Mouse (Mus musculus) heart, embryonic 11.5 days (tissue): ENCODE measurements around the gene Ubox5. TPM values are rescaled to one million over a fixed set of nuclear protein-coding genes. Genes with fewer than 3 reads are reported as not detected.

ENCODE experiments used
- ATAC-seq: fragments of 200-750 bp; cut with Nextera tagmentation; replicated peaks from 2 replicates; pipeline ENCODE4 v1.8.0; 2017; ENCODE audit warnings: moderate library complexity; ENCODE audit not compliant: insufficient number of reproducible peaks, low FRiP score, low TSS enrichment
- H3K27ac ChIP-seq: fragments of 300-500 bp; sonication (generic); 2 replicates; pipeline ENCODE4 v1.5.1; 2014; ENCODE audit warnings: mild to moderate bottlenecking, low read depth, low read length
- H3K27me3 ChIP-seq: fragments of 300-500 bp; sonication (generic); 2 replicates; pipeline ENCODE4 v1.6.1; 2014; ENCODE audit warnings: mild to moderate bottlenecking, low read length, mixed read lengths; ENCODE audit not compliant: control insufficient read depth, insufficient read depth
- H3K36me3 ChIP-seq: fragments of 300-500 bp; sonication (generic); 2 replicates; pipeline ENCODE4 v1.6.1; 2014; ENCODE audit warnings: mild to moderate bottlenecking, low read length, moderate library complexity, mixed read lengths; ENCODE audit not compliant: control insufficient read depth, insufficient read depth
- H3K4me1 ChIP-seq: fragments of 300-500 bp; sonication (generic); 2 replicates; pipeline ENCODE4 v1.6.1; 2014; ENCODE audit warnings: low read length; ENCODE audit not compliant: control insufficient read depth, insufficient read depth
- H3K4me2 ChIP-seq: fragments of 300-500 bp; sonication (generic); 2 replicates; pipeline ENCODE4 v1.6.1; 2014; ENCODE audit warnings: mild to moderate bottlenecking, moderate library complexity
- H3K4me3 ChIP-seq: fragments of 300-500 bp; sonication (generic); 2 replicates; pipeline ENCODE4 v1.5.1; 2014; ENCODE audit warnings: low read depth, low read length
- H3K9ac ChIP-seq: fragments of 300-500 bp; sonication (generic); 2 replicates; pipeline ENCODE4 v1.6.1; 2014; ENCODE audit warnings: mild to moderate bottlenecking, low read depth, low read length, moderate library complexity
- H3K9me3 ChIP-seq: fragments of 300-500 bp; sonication (generic); replicated peaks from 2 replicates; pipeline ENCODE4 v1.6.1; 2016; ENCODE audit warnings: low read length; ENCODE audit not compliant: control insufficient read depth
- WGBS: fragments of 180-500 bp; shearing (Covaris S2); extraction: QIAGEN DNeasy Blood & Tissue Kit; methylation state at CpG from one replicate; pipeline ENCODE4 v1.1.7; 2014; ENCODE audit not compliant: insufficient replicate concordance; 5-methylcytosine and 5-hydroxymethylcytosine counted together
- polyA plus RNA-seq: library from polyadenylated mRNA; unstranded; fragments of >200 nt; fragmentation: Nextera tagmentation; extraction: Ambion mirVana; gene quantifications from 2 replicates; pipeline ENCODE4 v1.2.1, GENCODE M21; 2014

Ubox5 gene
- polyA plus RNA-seq, 1 experiment from 2014 or later, result 10.4 TPM

- Histone ChIP-seq H3K4me1 (peaks cover 5% of the 10 kb centered on the region; the same call in 1 of the 2 replicates), H3K9ac (peak overlapping the region; percentile 88), H3K4me3 (peak overlapping the region; percentile 94), H3K9me3 (no peaks in the 10 kb centered on the region), H3K4me2 (peak overlapping the region; percentile 76), H3K27ac (peak overlapping the region; percentile 62), H3K36me3 (peaks cover 5% of the 10 kb centered on the region), H3K27me3 (peaks cover 14% of the 10 kb centered on the region)
- ATAC-seq, result peak; percentile 27; the same call in 1 of the 2 replicates
- WGBS, result 2% methylated on average over 37 of the region's 37 CpGs
Measured at GRCm38 (mm10) chr2:130629080-130629838, 579 bp downstream of the Ubox5 start.

DNA sequence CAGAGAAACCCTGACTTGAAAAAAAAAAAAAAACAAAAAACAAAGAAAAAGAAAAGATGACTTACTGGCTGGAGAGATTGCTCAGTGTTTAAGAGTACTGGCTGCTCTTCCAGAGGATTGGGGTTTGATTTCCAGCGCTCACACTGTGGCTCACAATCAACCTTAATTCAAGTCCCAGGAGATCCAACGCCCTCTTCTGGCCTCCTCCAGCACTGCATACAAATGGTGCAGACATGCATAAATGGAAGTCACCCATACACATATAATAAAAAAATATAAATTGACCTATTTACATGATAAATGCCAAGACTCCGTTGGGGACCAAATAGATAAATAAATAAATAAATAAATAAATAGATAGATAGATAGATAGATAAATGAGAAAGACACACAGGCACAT lies 1.4 kb downstream of the Ubox5 start:
- Histone ChIP-seq H3K4me2 (peak overlapping the region; percentile 76), H3K36me3 (peaks cover 5% of the 10 kb centered on the region), H3K27me3 (peaks cover 6% of the 10 kb centered on the region), H3K27ac (no peak overlapping the region), H3K9me3 (no peaks in the 10 kb centered on the region), H3K9ac (no peak overlapping the region), H3K4me3 (no peak overlapping the region), H3K4me1 (peaks cover 3% of the 10 kb centered on the region; the same call in 1 of the 2 replicates)
- WGBS, result 53% methylated on average over 3 of the region's 3 CpGs
- ATAC-seq, result no peak

GRCm38 (mm10) chr2:130618972-130619371 lies 10.9 kb downstream of the Ubox5 start:
- no peak for ATAC-seq
- Histone ChIP-seq H3K27me3 (no peaks in the 10 kb centered on the region), H3K9ac (no peak overlapping the region), H3K4me1 (no peaks in the 10 kb centered on the region), H3K9me3 (no peaks in the 10 kb centered on the region), H3K4me2 (no peak overlapping the region), H3K27ac (no peak overlapping the region), H3K36me3 (peaks cover 26% of the 10 kb centered on the region), H3K4me3 (no peak overlapping the region)
- 90% methylated on average over 7 of the region's 7 CpGs for WGBS

- H3K4me1 ChIP-seq, result no peaks in the 10 kb centered on the region
- no peaks in the 10 kb centered on the region for H3K27me3 ChIP-seq
- no peaks in the 10 kb centered on the region for H3K9me3 ChIP-seq
- no peak overlapping the region for H3K27ac ChIP-seq
- H3K9ac ChIP-seq, result no peak overlapping the region
- peaks cover 23% of the 10 kb centered on the region for H3K36me3 ChIP-seq
- no peak overlapping the region for H3K4me3 ChIP-seq
- H3K4me2 ChIP-seq, result no peak overlapping the region
- no peak for ATAC-seq
- WGBS, result 57% methylated on average over 3 of the region's 3 CpGs
Measured at GRCm38 (mm10) chr2:130613091-130613490, 16.7 kb downstream of the Ubox5 start.

DNA sequence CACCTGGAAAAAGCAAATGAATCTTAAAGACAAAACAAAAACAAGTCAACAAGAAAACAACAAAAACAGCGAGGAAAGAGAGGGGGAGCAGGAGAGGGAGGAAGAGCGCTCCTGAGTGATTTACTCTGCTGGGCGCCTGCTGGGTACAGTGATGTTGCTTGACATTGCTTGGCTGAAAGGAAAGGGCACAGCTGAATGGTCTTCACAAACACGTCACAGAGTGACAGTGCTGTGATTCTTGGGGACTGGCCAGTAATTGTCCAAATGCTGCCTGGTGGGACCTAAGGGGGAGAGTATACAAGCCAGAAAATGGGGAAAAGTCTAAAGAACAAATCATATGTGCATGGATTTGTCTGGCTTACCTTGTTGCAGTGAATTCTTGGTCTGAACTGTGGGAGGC lies 27.6 kb downstream of the Ubox5 start:
- no peak for ATAC-seq
- peaks cover 9% of the 10 kb centered on the region; the same call in 1 of the 2 replicates for H3K36me3 ChIP-seq
- WGBS, result 76% methylated on average over 4 of the region's 4 CpGs

DNA sequence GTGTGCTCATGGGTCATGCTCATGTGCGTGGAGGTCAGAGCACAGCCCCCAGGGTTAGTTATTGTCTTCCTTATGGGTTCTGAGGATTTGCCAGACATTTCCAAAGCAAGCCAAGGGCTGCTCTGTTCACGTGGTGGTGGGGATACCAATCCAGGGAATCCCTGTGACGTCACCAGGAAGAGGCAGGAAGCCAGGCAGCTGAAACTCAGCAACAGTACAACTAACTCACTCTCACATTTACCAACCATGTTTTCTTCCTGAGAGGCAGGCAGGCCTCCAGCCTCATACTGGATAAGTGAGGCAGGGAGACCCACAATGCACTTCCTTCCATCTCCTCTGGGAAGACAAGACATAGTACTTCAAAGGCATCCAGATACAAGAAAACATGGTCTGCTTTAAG lies 31.4 kb downstream of the Ubox5 start:
- H3K4me2 ChIP-seq, result no peak overlapping the region
- H3K36me3 ChIP-seq, result peaks cover 10% of the 10 kb centered on the region; the same call in 1 of the 2 replicates
- H3K27me3 ChIP-seq, result no peaks in the 10 kb centered on the region
- no peak overlapping the region for H3K9ac ChIP-seq
- no peaks in the 10 kb centered on the region for H3K4me1 ChIP-seq
- no peaks in the 10 kb centered on the region for H3K9me3 ChIP-seq
- no peak overlapping the region for H3K4me3 ChIP-seq
- ATAC-seq, result no peak
- WGBS, result 61% methylated on average over 3 of the region's 3 CpGs
- no peak overlapping the region for H3K27ac ChIP-seq

More for the DNA sequence above, 27.6 kb downstream of the Ubox5 start:
- Histone ChIP-seq H3K4me3 (no peak overlapping the region), H3K4me1 (no peaks in the 10 kb centered on the region), H3K4me2 (no peak overlapping the region), H3K9ac (no peak overlapping the region), H3K9me3 (no peaks in the 10 kb centered on the region), H3K27me3 (no peaks in the 10 kb centered on the region), H3K27ac (no peak overlapping the region)

DNA sequence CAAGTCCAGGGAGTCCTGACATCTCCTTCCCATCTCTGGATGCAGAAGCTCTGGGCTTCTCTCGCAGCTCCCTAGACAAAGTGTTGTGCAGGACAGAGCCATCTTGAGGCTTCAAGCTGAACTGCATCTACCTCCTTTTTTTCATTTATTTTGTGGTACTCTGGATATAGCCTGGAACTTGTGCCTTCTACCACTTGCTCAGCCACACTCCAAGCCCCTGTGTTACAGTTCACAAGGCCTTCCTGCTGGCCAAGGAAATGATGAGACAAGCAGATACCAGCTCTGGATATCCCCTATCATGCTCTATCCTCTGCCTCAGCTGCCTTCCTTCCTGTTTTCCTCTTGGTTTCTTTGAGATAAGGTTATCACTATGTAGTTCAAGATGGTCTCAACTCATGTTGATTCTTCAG lies 32.2 kb downstream of the Ubox5 start:
- Histone ChIP-seq H3K27me3 (no peaks in the 10 kb centered on the region), H3K36me3 (peaks cover 8% of the 10 kb centered on the region; the same call in 1 of the 2 replicates), H3K4me1 (no peaks in the 10 kb centered on the region), H3K9ac (no peak overlapping the region), H3K27ac (no peak overlapping the region), H3K4me2 (no peak overlapping the region), H3K9me3 (no peaks in the 10 kb centered on the region), H3K4me3 (no peak overlapping the region)
- WGBS, result 38% methylated on average over 1 of the region's 1 CpGs
- no peak for ATAC-seq

DNA sequence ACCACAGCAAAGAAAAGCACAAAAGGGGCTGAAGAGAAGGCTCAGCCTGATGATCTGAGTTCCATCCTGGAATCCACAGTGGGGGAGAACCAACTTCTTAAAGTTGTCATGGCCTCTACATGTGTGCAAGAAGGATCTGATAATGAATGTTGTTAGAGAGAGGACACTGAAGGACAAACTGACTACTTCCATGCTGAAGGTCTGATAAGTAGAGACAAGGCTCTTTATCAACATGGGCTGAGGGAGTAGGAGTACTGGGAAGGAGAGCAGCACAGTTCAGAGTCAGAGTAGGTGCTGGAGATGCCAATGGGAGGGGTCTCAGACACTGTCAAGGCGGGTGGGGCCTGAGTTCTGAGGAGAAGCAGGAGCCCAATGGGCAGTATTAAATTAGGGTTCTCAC lies 34.2 kb downstream of the Ubox5 start:
- WGBS, result 63% methylated on average over 1 of the region's 1 CpGs
- H3K4me1 ChIP-seq, result no peaks in the 10 kb centered on the region
- no peaks in the 10 kb centered on the region for H3K27me3 ChIP-seq
- no peak overlapping the region for H3K27ac ChIP-seq
- H3K36me3 ChIP-seq, result peaks cover 8% of the 10 kb centered on the region; the same call in 1 of the 2 replicates
- ATAC-seq, result no peak
- H3K4me2 ChIP-seq, result no peak overlapping the region
- H3K4me3 ChIP-seq, result no peak overlapping the region
- no peaks in the 10 kb centered on the region for H3K9me3 ChIP-seq
- H3K9ac ChIP-seq, result no peak overlapping the region

- Histone ChIP-seq H3K4me1 (no peaks in the 10 kb centered on the region), H3K36me3 (peaks cover 2% of the 10 kb centered on the region; the same call in 1 of the 2 replicates), H3K4me3 (no peak overlapping the region), H3K4me2 (no peak overlapping the region), H3K9ac (no peak overlapping the region), H3K27me3 (no peaks in the 10 kb centered on the region), H3K27ac (no peak overlapping the region), H3K9me3 (no peaks in the 10 kb centered on the region)
- no peak for ATAC-seq
- 95% methylated on average over 2 of the region's 2 CpGs for WGBS
Measured at GRCm38 (mm10) chr2:130591016-130591415, 38.8 kb downstream of the Ubox5 start.
